Mouse (Mus musculus) frontal cortex, adult 2 months (tissue): ENCODE measurements around the gene Pik3ap1. TPM values are rescaled to one million over a fixed set of nuclear protein-coding genes. Genes with fewer than 3 reads are reported as not detected.
"Not testable (repeated sequence)": the region's sequence is repeated elsewhere in the genome, so short reads cannot be mapped to it uniquely, and the experiment has no call there.

Experiments used
- DNase-seq, 2 experiments: peaks; one replicate each; pipeline ENCODE4 v3.0.0; 2022; ENCODE audit warnings: low spot score in 1 of 2; ENCODE audit errors: extremely low spot score in 1 of 2
- polyA plus RNA-seq: library from polyadenylated mRNA; depleted of rRNA; stranded (reverse); fragments of >200 nt; gene quantifications from 2 replicates; pipeline ENCODE4 v1.2.3, GENCODE M21; 2012; rRNA removed

Pik3ap1 gene
- 2.3 and 3.1 TPM in 2 replicates for polyA plus RNA-seq

GRCm38 (mm10) chr19:41384922-41385508 lies at the start of gene Pik3ap1:
Gene Pik3ap1, minus strand, starts transcription at chr19:41385102.
- DNase-seq, result no peak

- DNase-seq, result not testable (repeated sequence)
These were observed 46.7 kb upstream of the Pik3ap1 start for GRCm38 (mm10) chr19:41431512-41432164.

GRCm38 (mm10) chr19:41425927-41426772 lies 41.2 kb upstream of the Pik3ap1 start:
- DNase-seq, result not testable (repeated sequence)

- no peak for DNase-seq
These were observed 36.4 kb upstream of the Pik3ap1 start for GRCm38 (mm10) chr19:41421264-41421663.

GRCm38 (mm10) chr19:41418786-41419185 lies 33.9 kb upstream of the Pik3ap1 start:
- no peak for DNase-seq

- DNase-seq, result no peak
These were observed 33.1 kb upstream of the Pik3ap1 start for GRCm38 (mm10) chr19:41417995-41418394.

- DNase-seq, result no peak
These were observed 31.3 kb upstream of the Pik3ap1 start for GRCm38 (mm10) chr19:41416201-41416600.

- DNase-seq, result no peak
These were observed 17.7 kb upstream of the Pik3ap1 start for GRCm38 (mm10) chr19:41402603-41403002.

GRCm38 (mm10) chr19:41390856-41391255 lies 6.0 kb upstream of the Pik3ap1 start:
- DNase-seq, result no peak

- no peak for DNase-seq
These were observed 4.4 kb upstream of the Pik3ap1 start for GRCm38 (mm10) chr19:41389351-41389750.

- DNase-seq, result no peak
These were observed 3.3 kb upstream of the Pik3ap1 start for GRCm38 (mm10) chr19:41388242-41388641.

- DNase-seq, result no peak
These were observed 2.4 kb upstream of the Pik3ap1 start for GRCm38 (mm10) chr19:41387262-41387661.

- DNase-seq, result no peak
These were observed 473 bp downstream of the Pik3ap1 start for GRCm38 (mm10) chr19:41384406-41384851.

- DNase-seq, result no peak
These were observed 2.4 kb downstream of the Pik3ap1 start for GRCm38 (mm10) chr19:41382391-41382978.

GRCm38 (mm10) chr19:41381581-41382239 lies 3.2 kb downstream of the Pik3ap1 start:
- no peak for DNase-seq

GRCm38 (mm10) chr19:41379195-41379594 lies 5.7 kb downstream of the Pik3ap1 start:
- no peak for DNase-seq

GRCm38 (mm10) chr19:41375791-41376190 lies 9.1 kb downstream of the Pik3ap1 start:
- DNase-seq, result no peak

GRCm38 (mm10) chr19:41375096-41375495 lies 9.8 kb downstream of the Pik3ap1 start:
- no peak for DNase-seq

- DNase-seq, result no peak
These were observed 10.2 kb downstream of the Pik3ap1 start for GRCm38 (mm10) chr19:41374658-41375057.

- no peak for DNase-seq
These were observed 12.6 kb downstream of the Pik3ap1 start for GRCm38 (mm10) chr19:41372322-41372721.
